Mouse (Mus musculus) hindbrain, embryonic 12.5 days (tissue): ENCODE results near the gene Fem1b. TPM values are rescaled to one million over a fixed set of nuclear protein-coding genes. Genes with fewer than 3 reads are reported as not detected.

Experiments used
- ATAC-seq: fragments of 200-750 bp; cut with Nextera tagmentation; 2 replicates; pipeline ENCODE4 v1.8.0; 2017; ENCODE audit warnings: moderate TSS enrichment; ENCODE audit not compliant: low FRiP score
- H3K27ac ChIP-seq: fragments of 300-500 bp; sonication (generic); 2 replicates; pipeline ENCODE4 v1.5.1; 2016; ENCODE audit warnings: mild to moderate bottlenecking
- H3K27me3 ChIP-seq: fragments of 300-500 bp; sonication (generic); 2 replicates; pipeline ENCODE4 v1.6.1; 2016; ENCODE audit warnings: mild to moderate bottlenecking
- H3K36me3 ChIP-seq: fragments of 300-500 bp; sonication (generic); 2 replicates; pipeline ENCODE4 v1.6.1; 2016; ENCODE audit warnings: mild to moderate bottlenecking
- H3K4me1 ChIP-seq: fragments of 300-500 bp; sonication (generic); 2 replicates; pipeline ENCODE4 v1.6.1; 2016
- H3K4me2 ChIP-seq: fragments of 300-500 bp; sonication (generic); replicated peaks from 2 replicates; pipeline ENCODE4 v1.6.1; 2016; ENCODE audit warnings: mild to moderate bottlenecking
- H3K4me3 ChIP-seq: fragments of 300-500 bp; sonication (generic); 2 replicates; pipeline ENCODE4 v1.5.1; 2016; ENCODE audit warnings: mild to moderate bottlenecking
- H3K9ac ChIP-seq: fragments of 300-500 bp; sonication (generic); 2 replicates; pipeline ENCODE4 v1.6.1; 2016; ENCODE audit warnings: mild to moderate bottlenecking, moderate library complexity
- H3K9me3 ChIP-seq: fragments of 300-500 bp; sonication (generic); replicated peaks from 2 replicates; pipeline ENCODE4 v1.6.1; 2016; ENCODE audit warnings: mild to moderate bottlenecking
- WGBS: fragments of 180-500 bp; shearing (Covaris S2); methylation state at CpG from one replicate; pipeline ENCODE4 v1.1.7; 2016; 5-methylcytosine and 5-hydroxymethylcytosine counted together
- polyA plus RNA-seq: library from polyadenylated mRNA; unstranded; fragments of >200 nt; fragmentation: Nextera tagmentation; extraction: Ambion mirVana; gene quantifications from 2 replicates; pipeline ENCODE4 v1.2.1, GENCODE M21; 2016

Gene Fem1b
- polyA plus RNA-seq, 1 experiment from 2014 or later = 55.7 TPM

DNA sequence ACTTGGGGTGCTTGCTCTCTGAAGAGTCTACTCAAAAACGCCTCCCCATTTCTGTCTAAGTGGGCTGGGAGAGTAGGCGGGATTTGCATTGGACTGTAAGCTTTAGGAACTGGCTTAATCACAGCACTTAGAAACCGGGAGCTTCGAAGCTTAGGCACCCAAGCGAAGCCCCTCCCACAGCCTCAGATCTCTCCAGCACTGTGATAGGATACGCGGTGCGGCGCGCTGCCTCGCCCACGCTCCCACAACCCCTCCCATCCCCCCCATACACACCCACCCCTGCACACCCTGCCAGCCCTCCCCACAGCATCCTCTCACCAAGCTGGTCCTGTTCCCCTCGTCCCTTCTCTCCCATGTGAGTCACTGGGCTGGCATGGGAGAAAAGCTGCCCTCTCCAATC, 48.3 kb downstream of the Fem1b start:
- H3K4me2 ChIP-seq = peak overlapping the region; percentile 22; the same call in 1 of the 2 replicates

DNA sequence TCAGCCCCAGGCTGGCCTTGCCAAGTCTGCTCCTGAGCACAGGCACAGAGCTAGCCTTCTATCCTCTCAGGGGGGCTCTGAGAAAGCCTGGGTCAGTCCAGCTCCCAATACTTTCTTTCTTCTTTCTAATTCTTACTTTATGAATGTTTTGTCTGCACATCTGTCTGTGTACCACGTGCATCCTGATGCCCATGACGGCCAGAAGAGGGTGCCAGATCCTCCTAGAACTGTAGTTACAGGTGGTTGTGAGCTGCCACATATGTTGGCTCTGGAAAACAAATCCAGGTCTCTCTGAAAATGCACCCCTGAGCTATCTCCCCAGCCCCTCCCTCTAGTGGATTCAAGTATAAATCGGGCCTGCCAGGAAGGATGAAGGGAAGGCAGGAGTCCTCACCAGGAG, 52.1 kb downstream of the Fem1b start:
- Histone ChIP-seq H3K27me3 (peaks cover 7% of the 10 kb centered on the region; the same call in 1 of the 2 replicates), H3K9ac (no peak overlapping the region), H3K4me3 (no peak overlapping the region), H3K27ac (no peak overlapping the region), H3K36me3 (no peaks in the 10 kb centered on the region), H3K9me3 (no peaks in the 10 kb centered on the region), H3K4me1 (no peaks in the 10 kb centered on the region), H3K4me2 (no peak overlapping the region)
- ATAC-seq = no peak
- WGBS = 71% methylated on average over 3 of the region's 3 CpGs

More for the DNA sequence above, 48.3 kb downstream of the Fem1b start:
- H3K36me3 ChIP-seq = no peaks in the 10 kb centered on the region
- no peak overlapping the region for H3K4me3 ChIP-seq
- H3K27ac ChIP-seq = no peak overlapping the region
- H3K4me1 ChIP-seq = no peaks in the 10 kb centered on the region
- 28% methylated on average over 13 of the region's 13 CpGs for WGBS
- peaks cover 7% of the 10 kb centered on the region; the same call in 1 of the 2 replicates for H3K27me3 ChIP-seq
- H3K9ac ChIP-seq = no peak overlapping the region
- H3K9me3 ChIP-seq = no peaks in the 10 kb centered on the region
- no peak for ATAC-seq

DNA sequence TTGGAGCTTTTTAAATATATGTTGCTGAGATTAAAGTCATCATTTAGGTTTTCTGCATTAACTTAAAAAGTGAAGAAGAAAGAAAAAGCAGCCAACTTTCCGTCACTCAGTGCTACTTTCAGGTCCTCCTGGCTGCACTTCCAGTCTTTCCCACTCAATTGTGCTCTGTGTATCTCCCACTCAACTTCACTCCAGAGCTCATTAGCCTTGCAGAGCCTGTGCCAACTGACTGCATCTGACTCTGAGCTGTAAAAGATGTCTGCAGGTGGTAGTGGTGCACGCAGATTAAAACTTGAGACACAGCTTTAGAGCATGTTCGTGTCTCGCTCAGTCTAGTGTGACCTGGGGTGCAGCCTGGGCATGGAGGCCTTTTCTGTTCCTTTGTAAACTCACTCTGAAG, 53.4 kb downstream of the Fem1b start:
- WGBS = 77% methylated on average over 4 of the region's 4 CpGs
- H3K27me3 ChIP-seq = no peaks in the 10 kb centered on the region

DNA sequence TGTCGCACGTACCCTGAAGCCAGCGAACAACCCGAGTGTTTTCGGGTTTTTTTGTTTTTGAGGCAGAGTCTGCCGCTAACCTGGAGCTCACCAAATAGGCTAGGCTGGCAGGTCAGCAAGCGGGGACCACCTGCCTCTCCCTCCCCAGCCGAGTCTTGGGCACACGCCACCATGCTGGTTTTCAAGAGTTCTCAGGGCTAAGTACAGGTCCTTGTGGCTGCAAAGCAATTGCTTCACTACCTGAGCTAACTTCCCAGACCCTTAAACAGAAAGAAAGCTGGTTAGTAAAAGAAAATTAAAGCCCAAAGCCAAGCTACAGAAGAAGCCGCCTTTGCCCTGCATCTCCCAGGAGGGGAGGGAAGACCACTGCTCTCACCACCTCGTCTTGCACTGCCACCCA, 61.4 kb downstream of the Fem1b start:
- H3K27me3 ChIP-seq = no peaks in the 10 kb centered on the region
- H3K4me2 ChIP-seq = no peak overlapping the region
- WGBS = 83% methylated on average over 11 of the region's 11 CpGs
- no peaks in the 10 kb centered on the region for H3K4me1 ChIP-seq
- H3K36me3 ChIP-seq = no peaks in the 10 kb centered on the region
- no peak overlapping the region for H3K27ac ChIP-seq
- no peak overlapping the region for H3K9ac ChIP-seq
- no peak overlapping the region for H3K4me3 ChIP-seq
- no peak for ATAC-seq
- H3K9me3 ChIP-seq = 0 out of 2 replicates have a peak, but pooled peaks cover 4% of the 10 kb centered on the region

More for the DNA sequence above, 53.4 kb downstream of the Fem1b start:
- H3K9me3 ChIP-seq = no peaks in the 10 kb centered on the region
- H3K4me3 ChIP-seq = no peak overlapping the region
- no peak overlapping the region for H3K27ac ChIP-seq
- H3K4me2 ChIP-seq = no peak overlapping the region
- no peak overlapping the region for H3K9ac ChIP-seq
- no peak for ATAC-seq
- no peaks in the 10 kb centered on the region for H3K4me1 ChIP-seq
- H3K36me3 ChIP-seq = no peaks in the 10 kb centered on the region

DNA sequence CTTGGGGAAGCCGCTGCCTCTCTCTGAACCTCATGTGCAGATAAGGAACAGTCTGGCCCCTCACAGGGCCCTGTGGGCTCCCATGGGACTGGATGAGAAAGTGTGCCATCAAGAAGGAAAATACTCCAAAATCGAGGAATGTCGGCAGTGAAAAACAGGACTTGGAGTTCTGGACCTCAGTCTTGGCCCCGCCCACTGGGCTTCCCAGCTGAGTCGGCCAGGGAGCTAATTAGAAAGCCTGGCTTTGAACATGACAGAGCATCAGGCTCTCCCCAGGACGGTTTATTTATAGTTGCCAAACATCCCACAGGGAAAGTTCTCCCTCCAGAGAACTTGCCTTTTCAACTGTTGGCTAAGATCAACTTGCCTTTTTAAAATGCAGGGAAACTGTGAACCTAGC, 62.1 kb downstream of the Fem1b start:
- no peak for ATAC-seq
- no peak overlapping the region for H3K27ac ChIP-seq
- 58% methylated on average over 6 of the region's 6 CpGs for WGBS
- H3K4me1 ChIP-seq = no peaks in the 10 kb centered on the region
- no peaks in the 10 kb centered on the region for H3K36me3 ChIP-seq
- H3K9me3 ChIP-seq = 0 out of 2 replicates have a peak, but pooled peaks cover 4% of the 10 kb centered on the region
- H3K9ac ChIP-seq = no peak overlapping the region
- H3K27me3 ChIP-seq = no peaks in the 10 kb centered on the region
- H3K4me3 ChIP-seq = no peak overlapping the region
- no peak overlapping the region for H3K4me2 ChIP-seq

DNA sequence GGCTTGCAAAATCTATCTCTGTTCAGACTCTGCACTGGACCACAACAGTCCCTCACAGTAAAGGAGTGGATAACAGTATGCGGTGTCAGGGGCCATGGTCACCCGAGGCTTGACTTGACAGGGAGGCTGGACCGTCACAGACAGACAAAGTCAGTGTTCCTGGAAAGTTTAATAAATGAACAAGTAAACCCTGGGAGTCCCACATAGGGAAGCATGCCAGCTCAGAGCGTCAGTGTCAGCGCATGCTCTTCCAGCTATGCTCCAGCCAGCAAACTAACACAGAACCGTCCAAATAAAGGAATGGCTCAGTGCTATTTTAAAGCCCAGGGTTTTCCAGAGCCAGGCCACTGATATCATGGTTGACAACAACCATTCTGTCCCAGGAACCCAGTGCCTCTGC, 65.1 kb downstream of the Fem1b start:
- no peaks in the 10 kb centered on the region for H3K4me1 ChIP-seq

DNA sequence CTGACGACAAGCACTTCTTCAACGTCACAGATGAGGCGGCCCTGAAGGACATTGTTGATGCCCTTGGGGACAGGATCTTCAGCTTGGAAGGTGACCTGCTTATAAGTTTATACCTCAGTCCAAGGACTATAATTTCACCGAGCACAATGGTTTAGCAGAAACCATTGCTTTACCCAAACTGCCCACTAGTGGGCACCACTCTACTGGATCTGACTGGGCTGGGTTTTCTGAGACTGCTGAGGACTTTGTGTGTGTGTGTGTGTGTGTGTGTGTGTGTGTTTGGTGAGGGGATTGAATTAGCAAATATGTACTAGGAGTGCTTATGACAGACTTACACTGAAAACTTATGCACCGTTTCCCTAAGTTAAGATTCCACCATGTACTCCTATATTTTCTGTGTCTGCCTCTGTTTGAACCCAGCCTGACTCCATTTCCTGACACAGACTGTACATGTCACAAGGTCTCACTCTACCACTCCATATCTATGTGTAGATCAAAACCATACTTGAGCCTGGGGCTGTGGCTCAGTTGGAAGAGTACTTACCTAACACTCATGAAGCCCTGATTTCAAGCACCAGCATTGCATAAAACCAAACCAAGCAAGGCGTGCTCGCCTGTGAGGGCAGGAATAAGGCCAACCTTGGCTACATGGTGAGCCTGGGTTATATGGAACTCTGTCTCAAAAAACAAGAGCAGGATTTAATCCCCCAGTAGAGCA, 67.0 kb downstream of the Fem1b start:
- Histone ChIP-seq H3K27ac (no peak overlapping the region), H3K4me2 (no peak overlapping the region), H3K4me3 (no peak overlapping the region), H3K36me3 (no peaks in the 10 kb centered on the region), H3K9ac (no peak overlapping the region), H3K9me3 (no peaks in the 10 kb centered on the region), H3K4me1 (no peaks in the 10 kb centered on the region), H3K27me3 (no peaks in the 10 kb centered on the region)
- WGBS = 58% methylated on average over 7 of the region's 7 CpGs
- no peak for ATAC-seq

More for the DNA sequence above, 65.1 kb downstream of the Fem1b start:
- Histone ChIP-seq H3K9ac (no peak overlapping the region), H3K4me2 (no peak overlapping the region), H3K36me3 (no peaks in the 10 kb centered on the region), H3K4me3 (no peak overlapping the region), H3K27ac (no peak overlapping the region), H3K9me3 (no peaks in the 10 kb centered on the region), H3K27me3 (no peaks in the 10 kb centered on the region)
- ATAC-seq = no peak
- 83% methylated on average over 6 of the region's 6 CpGs for WGBS

Other genes starting within 250 kb of the Fem1b start
- gene Itga11, start 134.1 kb downstream of the Fem1b start, polyA plus RNA-seq = 4.6 and 5.8 TPM in 2 replicates
- 8.6 and 8.8 TPM in 2 replicates for gene Cln6, start 26.9 kb upstream of the Fem1b start, polyA plus RNA-seq
- 11.8 and 12.5 TPM in 2 replicates for gene Calml4, start 46.1 kb upstream of the Fem1b start, polyA plus RNA-seq
- 62.3 and 64.8 TPM in 2 replicates for gene Pias1, start 176.0 kb upstream of the Fem1b start, polyA plus RNA-seq